Mouse (Mus musculus): ENCODE results near the gene Slc22a20.

The Slc22a20 gene

DNA sequence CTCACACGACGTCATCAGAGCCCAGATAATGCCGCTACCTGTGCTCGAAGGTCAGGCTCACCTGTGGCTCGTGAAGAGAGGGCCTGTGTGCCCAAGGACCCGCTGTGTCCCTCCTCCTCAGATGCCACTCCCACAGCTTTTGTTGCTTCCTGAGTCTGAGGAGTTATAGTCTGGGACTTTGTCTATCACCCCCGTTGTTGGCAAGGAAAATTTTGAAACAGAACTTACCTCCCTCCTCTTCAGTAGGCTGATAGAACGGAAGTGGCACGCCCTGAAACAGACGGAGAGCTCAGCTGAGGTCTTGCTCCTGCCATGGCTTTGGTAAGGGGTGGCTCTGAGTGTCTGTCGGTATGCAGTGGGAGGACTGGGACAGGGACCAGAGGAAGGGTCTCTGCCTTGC is 35.7 kb downstream of the Slc22a20 start:
- DNase-seq = no peak

DNA sequence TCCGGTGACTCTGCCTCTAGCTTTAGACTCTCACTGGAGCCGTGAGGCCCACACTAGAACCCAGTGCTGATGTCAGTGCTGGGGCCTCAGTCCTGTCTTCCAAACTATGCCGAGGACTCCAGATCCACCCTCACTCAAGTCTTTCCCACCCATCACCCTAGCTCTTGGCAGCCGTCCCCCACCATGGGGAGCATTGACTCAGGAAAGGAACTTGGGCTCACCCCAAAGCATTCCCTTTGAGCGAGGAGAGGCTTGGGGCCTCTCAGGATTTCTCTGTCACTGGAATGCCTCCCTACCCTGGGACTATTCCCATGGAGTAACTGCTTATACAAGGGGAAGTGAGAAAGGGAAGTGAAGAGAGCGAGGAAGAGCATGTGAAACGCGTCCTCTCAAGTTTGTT is 40.1 kb downstream of the Slc22a20 start:
- no peak for DNase-seq

- no peak for DNase-seq
Observed at GRCm38 (mm10) chr19:5945027-5945426, 40.9 kb downstream of the Slc22a20 start.

DNA sequence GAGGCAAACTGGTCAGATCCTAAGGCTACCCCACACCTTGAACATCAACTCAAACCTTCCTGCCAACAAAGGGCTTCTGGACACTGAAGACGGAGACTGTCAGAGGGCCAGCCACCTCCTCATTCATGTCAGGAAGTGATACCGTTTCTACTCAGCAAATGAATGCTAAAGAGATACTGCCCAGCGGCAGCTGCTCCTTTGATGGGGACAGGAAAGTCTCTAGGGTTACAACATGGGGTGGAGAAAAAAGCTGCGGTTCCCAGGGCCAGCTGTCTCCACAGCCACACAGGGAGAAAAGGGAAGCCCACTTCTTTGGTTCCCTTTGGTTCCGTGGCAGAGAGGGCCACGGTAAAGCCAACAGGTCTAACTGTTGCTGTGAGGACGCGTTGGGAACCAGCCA is 41.8 kb downstream of the Slc22a20 start:
- DNase-seq = no peak

GRCm38 (mm10) chr19:5943404-5943803 is 42.5 kb downstream of the Slc22a20 start:
- DNase-seq = no peak

DNA sequence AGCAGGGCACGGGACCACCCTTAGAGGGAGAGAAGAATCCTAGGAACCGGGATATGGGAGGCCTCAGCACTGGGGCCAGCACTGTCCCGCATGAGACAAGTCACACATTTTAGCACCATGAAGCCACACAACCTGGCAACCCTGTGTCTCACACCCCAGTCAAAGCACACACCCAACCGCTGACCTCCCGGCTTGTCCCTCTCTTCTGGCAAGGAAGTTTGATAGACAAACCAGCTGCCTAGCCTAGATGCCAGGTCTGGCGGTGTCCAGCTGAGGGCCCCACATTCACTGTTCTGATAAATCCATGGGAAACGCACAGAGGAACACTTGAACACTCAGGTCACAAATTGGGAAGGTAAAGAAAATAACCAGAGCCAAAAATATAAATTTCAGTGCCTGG is 43.4 kb downstream of the Slc22a20 start:
- no peak for DNase-seq

DNA sequence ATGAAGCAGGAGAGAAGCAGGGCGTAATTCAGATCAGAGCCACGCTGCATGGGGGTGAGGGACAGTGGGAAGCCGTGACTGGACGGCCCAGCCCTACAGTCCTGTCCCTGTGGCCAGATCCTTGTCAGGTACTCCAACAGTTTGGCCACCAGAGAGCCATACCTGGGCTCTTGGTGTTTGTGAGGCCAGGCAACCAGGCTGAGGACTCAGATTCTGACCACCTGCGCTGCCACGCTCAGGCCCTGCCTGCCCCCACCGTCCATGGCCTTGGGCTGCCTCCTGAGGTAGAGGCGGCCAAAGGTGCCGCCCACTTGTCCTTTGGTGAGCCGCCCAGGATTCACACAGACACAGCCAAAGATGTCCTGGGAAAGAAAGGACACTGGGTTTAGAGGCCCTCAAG is 45.3 kb downstream of the Slc22a20 start:
- DNase-seq = peak; percentile 57 to 62

GRCm38 (mm10) chr19:5940173-5940572 is 45.8 kb downstream of the Slc22a20 start:
- DNase-seq = peak; percentile 91 to 94

GRCm38 (mm10) chr19:5939715-5940114 is 46.2 kb downstream of the Slc22a20 start:
- peak in 1 of 2 experiments; percentile 48 for DNase-seq

DNA sequence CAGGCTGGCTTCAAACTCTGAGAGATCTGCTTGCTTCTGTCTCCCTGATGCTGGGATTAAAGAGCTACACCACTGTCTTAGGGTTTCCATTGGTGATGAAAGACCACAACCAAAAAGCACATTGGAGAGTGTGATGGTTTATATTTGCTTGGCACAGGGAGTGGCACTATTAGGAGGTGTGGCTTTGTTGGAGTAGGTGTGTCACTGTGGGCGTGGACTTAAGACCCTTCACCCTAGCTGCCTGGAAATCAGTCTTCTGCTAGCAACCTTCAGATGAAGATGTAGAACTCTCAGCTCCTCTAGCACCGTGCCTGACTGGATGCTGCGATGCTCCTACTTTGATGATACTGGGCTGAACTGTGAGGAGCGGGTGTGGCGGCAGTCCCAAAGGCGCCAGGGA is 47.4 kb downstream of the Slc22a20 start:
- DNase-seq = no peak

GRCm38 (mm10) chr19:5937836-5938406 is 48.0 kb downstream of the Slc22a20 start:
- peak in 1 of 2 experiments; percentile 39 for DNase-seq

DNA sequence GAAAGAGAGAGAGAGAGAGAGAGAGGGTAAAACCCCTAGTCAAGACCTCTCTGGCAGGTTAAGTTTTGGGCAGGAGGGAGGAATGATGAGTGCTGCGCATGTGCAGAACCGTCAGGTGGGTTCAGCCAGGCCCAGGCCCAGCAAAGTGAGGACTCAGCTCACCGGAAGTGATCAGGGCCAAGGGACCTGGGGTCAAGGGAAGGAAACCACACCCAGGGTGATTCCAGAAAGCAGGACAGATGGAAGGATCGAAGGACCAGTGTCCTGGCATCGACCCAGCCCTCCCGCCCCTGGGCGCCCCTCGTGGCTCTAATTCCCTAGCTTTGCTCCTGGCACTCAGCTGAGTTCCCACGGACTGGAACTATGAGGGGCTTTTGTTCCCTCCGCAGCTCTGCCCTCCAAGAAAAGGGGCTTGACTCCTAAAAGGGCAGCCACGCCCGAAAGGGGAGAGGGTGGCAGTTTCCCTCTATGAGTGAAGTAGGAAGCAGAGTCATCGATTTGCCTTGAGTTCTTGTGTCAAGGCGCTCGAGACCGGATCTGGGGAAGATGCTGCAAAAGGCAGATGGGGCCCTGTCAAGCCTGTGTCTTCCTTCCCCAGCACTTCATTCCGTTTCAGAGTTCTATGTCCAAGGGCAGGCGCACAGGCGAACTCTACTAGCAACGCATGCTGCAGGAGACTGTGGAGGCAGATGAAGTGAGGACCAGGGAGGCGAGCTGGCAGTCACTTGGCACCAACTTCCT is 48.7 kb downstream of the Slc22a20 start:
- peak in 1 of 2 experiments; percentile 40 for DNase-seq

- no peak for DNase-seq
Observed at GRCm38 (mm10) chr19:5935691-5936090, 50.3 kb downstream of the Slc22a20 start.

DNA sequence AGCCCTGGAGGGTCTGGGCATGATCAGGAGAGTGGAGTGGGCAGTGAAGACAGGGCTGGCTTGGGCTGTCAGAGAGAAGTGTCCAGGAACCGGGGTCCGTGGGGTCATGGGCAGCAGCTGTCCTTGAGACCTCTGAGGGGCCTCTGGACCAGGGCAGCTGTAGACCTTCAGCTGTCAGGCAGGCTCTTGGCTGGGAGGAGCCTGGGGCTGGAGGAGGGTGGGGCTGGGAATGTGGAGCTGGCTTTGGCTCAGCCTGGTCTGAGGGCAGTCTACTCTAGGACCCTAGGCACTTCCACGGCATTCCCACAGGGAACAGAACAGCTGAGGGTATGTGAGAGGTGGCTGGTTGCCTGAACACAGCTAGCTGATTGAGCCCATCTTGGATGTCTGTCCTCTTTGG is 50.7 kb downstream of the Slc22a20 start:
- no peak for DNase-seq

- no peak for DNase-seq
Observed at GRCm38 (mm10) chr19:5929634-5930596, 56.0 kb downstream of the Slc22a20 start.

DNA sequence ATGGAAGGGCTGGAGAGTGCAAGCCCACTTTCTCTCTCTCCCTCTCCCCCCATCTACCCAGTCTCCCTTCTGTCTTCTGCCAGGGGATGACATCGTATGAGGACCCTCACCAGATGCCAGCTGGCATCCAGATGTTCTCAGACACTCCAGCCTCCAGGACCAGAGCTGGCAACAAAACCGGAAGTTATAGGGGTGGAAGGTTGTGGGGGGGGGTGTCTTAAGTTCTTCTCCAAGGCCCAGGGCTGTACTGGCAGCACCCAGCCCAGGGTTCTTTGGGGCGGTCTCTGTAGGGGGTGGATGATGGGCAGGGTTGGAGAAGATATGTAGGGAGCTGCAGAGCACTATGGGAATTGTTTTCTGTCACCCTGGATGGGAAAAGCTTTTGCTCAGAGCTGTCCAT is 57.4 kb downstream of the Slc22a20 start:
- DNase-seq = no peak

- DNase-seq = no peak
Observed at GRCm38 (mm10) chr19:5928104-5928503, 57.8 kb downstream of the Slc22a20 start.

GRCm38 (mm10) chr19:5927532-5927931 is 58.4 kb downstream of the Slc22a20 start:
- no peak for DNase-seq

- no peak for DNase-seq
Observed at GRCm38 (mm10) chr19:5927026-5927425, 58.9 kb downstream of the Slc22a20 start.

GRCm38 (mm10) chr19:5925311-5925855 is 60.6 kb downstream of the Slc22a20 start:
- no peak for DNase-seq

DNA sequence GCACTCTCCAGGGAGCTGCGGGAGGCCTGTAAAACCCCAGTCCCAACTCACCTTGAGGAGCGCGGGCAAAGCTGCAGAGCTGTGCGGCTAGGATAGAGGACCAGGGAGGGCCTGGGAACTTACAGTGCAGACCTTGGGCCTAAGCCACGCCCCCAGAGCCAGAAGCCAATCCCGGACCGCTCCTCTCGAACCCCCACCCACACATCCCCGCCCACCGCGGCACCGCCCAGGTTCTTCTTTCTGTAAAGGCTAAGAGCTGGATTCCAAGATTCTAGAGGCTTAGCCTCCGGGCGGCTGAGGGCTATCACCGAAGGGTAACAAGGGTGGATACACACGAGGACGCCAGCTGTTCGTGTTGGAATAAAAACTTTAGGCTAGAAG is 61.2 kb downstream of the Slc22a20 start, which contains the start of gene Cdc42ep2:
Gene Cdc42ep2, minus strand, starts transcription at position 104 of the 381 bp plus-strand sequence.
- DNase-seq = peak; percentile 96 to 99

GRCm38 (mm10) chr19:5923990-5924712 is 61.8 kb downstream of the Slc22a20 start:
- DNase-seq = peak; percentile 92 to 97
